Mouse (Mus musculus) brain, embryonic 14.5 days (tissue): ENCODE results near the gene Entpd3. TPM values are rescaled to one million over a fixed set of nuclear protein-coding genes. Genes with fewer than 3 reads are reported as not detected.
"Not testable (repeated sequence)": the region's sequence is repeated elsewhere in the genome, so short reads cannot be mapped to it uniquely, and the experiment has no call there.

Source experiments
- DNase-seq: peaks from one replicate; pipeline ENCODE4 v3.0.0-alpha.2; 2011; ENCODE audit warnings: low read depth
- CTCF ChIP-seq: fragments of 200-500 bp; IDR thresholded peaks from 2 replicates; pipeline ENCODE4 v1.5.1; 2012; ENCODE audit warnings: inconsistent platforms, mild to moderate bottlenecking, moderate library complexity, borderline replicate concordance; ENCODE audit not compliant: insufficient read depth, insufficient read length; ENCODE audit errors: extremely low read depth
- POLR2A ChIP-seq: fragments of 200-500 bp; IDR thresholded peaks from 2 replicates; pipeline ENCODE4 v1.6.1; 2012; ENCODE audit warnings: mild to moderate bottlenecking, inconsistent platforms, borderline replicate concordance; ENCODE audit not compliant: poor library complexity, insufficient read depth, insufficient read length, severe bottlenecking; ENCODE audit errors: extremely low read depth
- polyA plus RNA-seq: library from polyadenylated mRNA; depleted of rRNA; stranded (reverse); fragments of >200 nt; gene quantifications from 2 replicates; pipeline ENCODE4 v1.2.3, GENCODE M21; 2012

Gene Entpd3
- polyA plus RNA-seq, 1 experiment = 3.9 TPM

- no peak for DNase-seq
- no peak for TF ChIP-seq POLR2A
- TF ChIP-seq CTCF = no peak
These were observed 22.9 kb upstream of the Entpd3 start for GRCm38 (mm10) chr9:120516720-120517119.

- no peak for DNase-seq
These were observed 20.7 kb upstream of the Entpd3 start for GRCm38 (mm10) chr9:120518946-120519345.

GRCm38 (mm10) chr9:120519469-120520125 is 20.0 kb upstream of the Entpd3 start:
- peak; percentile 18 for DNase-seq
- TF ChIP-seq POLR2A = no peak
- TF ChIP-seq CTCF = no peak

More at GRCm38 (mm10) chr9:120518946-120519345, 20.7 kb upstream of the Entpd3 start:
- TF ChIP-seq POLR2A (no peak), CTCF (no peak)

DNA sequence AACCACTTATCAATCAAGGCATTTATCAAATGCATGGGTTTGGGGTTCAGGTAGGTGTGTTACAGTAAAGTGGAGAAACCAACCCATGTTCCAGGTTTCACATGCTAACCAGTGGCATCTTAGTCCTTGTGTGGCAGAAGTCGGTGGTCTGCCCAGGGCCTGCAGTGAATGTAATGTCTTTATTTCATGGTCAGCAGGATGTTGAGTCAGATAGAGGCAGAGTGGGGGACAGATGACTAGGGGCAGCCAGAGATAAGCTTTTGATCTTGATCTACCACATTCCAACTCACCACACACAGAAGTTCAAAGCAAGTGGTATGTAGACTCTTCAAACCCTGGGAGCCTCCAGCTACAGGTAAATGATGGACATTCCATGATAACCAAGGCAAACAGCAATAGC is 18.5 kb upstream of the Entpd3 start:
- no peak for TF ChIP-seq CTCF
- no peak for TF ChIP-seq POLR2A
- no peak for DNase-seq

DNA sequence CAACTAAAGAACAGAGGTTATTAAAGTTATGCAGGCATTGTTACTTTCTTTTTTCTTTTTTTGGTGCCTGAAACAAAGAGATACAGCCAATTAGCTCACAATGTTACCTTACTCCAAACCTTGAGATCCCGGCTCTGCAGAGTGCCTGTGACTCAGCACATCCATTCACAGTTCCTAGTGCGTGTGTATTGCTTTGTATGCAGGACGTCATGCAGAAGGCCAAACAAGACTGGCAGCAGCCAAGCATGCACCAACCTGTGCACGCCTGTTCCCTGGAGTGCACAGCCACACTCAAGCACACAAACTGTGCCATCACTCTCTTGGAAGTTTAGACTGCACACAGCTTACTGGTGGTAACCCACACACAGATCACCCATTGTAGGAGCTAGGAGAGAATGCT is 12.3 kb upstream of the Entpd3 start:
- DNase-seq = peak; percentile 28
- TF ChIP-seq POLR2A = no peak
- TF ChIP-seq CTCF = no peak

- no peak for TF ChIP-seq POLR2A
- no peak for TF ChIP-seq CTCF
- no peak for DNase-seq
These were observed 11.7 kb upstream of the Entpd3 start for GRCm38 (mm10) chr9:120527919-120528318.

DNA sequence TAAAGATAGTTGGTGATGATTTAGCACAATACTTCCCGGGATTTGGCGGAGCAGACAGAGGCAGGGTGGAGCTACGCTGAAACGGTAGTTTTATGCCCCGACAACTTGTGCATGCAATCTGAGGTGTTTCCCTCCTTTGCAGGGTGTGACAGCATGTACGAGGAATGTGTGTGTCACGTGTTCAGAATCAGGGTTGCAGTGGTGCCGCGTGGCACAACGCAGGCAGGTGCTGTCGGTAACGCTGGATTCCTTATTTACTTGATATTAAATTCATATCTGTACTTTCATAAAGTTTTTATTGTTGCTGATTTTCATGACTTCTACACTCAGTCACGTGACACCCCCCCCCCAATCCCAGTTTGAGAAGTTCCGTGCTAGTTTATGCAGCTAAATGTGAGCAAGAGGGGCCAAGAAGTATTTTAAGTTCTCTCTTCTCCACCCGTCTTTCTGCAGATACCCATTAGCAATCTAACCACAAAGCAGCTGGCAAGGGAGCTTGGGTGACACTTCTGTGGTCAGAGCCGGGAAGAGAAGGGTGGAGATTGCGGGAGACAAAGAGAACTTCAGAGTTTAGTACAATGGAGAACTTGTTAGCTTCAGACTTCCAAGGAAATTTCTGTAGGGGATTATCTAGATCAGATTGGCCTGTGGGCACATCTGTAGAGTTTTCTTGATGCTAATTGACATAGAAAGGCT is 10.7 kb upstream of the Entpd3 start:
- no peak for TF ChIP-seq CTCF
- TF ChIP-seq POLR2A = no peak
- DNase-seq = no peak

- TF ChIP-seq CTCF = no peak
These were observed 9.1 kb upstream of the Entpd3 start for GRCm38 (mm10) chr9:120530471-120530870.

DNA sequence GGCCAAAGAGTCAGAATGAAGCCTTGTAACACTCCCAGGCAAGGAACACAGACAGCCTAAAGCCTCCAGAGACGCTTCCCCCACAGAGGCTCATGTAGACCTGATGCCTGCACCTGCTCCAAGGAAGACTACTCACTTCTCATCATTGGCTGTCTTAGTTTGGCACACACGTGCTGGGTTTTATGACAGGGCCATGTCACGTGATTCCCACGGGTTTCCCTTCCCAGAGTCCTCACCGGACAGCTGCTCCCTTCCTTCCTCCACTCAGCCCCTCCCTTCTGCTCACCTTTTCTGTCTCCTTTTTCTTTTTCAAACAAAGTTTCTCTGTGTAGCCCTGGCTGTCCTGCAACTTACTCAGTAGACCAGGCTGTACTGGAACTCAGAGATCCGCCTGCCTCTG is 7.6 kb upstream of the Entpd3 start:
- no peak for TF ChIP-seq POLR2A
- no peak for TF ChIP-seq CTCF
- DNase-seq = no peak

More at GRCm38 (mm10) chr9:120530471-120530870, 9.1 kb upstream of the Entpd3 start:
- DNase-seq = no peak

DNA sequence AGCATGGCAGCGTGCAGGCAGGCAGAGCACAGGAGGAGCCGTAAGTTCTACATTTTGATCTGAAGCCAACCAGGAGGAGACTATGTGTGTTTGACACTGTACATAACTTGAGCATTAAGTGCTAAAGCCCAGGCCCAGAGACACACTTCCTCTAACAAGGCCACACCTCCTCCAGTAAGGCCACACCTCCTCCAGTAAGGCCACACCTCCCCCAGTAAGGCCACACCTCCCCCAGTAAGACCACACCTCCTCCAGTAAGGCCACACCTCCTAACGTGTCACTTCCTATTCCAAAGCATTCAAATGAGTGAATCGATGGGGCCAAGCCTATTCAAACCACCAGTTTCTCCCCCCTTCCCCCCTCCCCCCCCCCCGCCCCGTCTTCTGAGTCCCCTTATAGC is 6.9 kb upstream of the Entpd3 start:
- no peak for TF ChIP-seq CTCF
- no peak for DNase-seq

GRCm38 (mm10) chr9:120533446-120533950 is 6.1 kb upstream of the Entpd3 start:
- not testable (repeated sequence) for DNase-seq

- TF ChIP-seq CTCF = no peak
- no peak for TF ChIP-seq POLR2A
- no peak for DNase-seq
These were observed 1.8 kb downstream of the Entpd3 start for GRCm38 (mm10) chr9:120541411-120541810.
